Mouse (Mus musculus) cerebellum, adult 18-20 months (tissue): ENCODE results near the gene Syt16.

Experiments used
- DNase-seq, 2 experiments: peaks; one replicate each; pipeline ENCODE4 v3.0.0; 2021

The Syt16 gene

GRCm38 (mm10) chr12:74014739-74015270 lies 17.3 kb downstream of the Syt16 start:
- DNase-seq: peak; percentile 32 to 47

- no peak for DNase-seq
Measured at GRCm38 (mm10) chr12:74015491-74015890, 18.0 kb downstream of the Syt16 start.

GRCm38 (mm10) chr12:74023260-74023659 lies 25.8 kb downstream of the Syt16 start:
- no peak for DNase-seq

- no peak for DNase-seq
Measured at GRCm38 (mm10) chr12:74024912-74025311, 27.5 kb downstream of the Syt16 start.

GRCm38 (mm10) chr12:74043225-74043624 lies 45.8 kb downstream of the Syt16 start:
- no peak for DNase-seq

GRCm38 (mm10) chr12:74043755-74044154 lies 46.3 kb downstream of the Syt16 start:
- no peak for DNase-seq

- DNase-seq: no peak
Measured at GRCm38 (mm10) chr12:74044241-74044640, 46.8 kb downstream of the Syt16 start.

GRCm38 (mm10) chr12:74055336-74055931 lies 58.0 kb downstream of the Syt16 start:
- peak; percentile 22 to 34 for DNase-seq

GRCm38 (mm10) chr12:74056162-74056561 lies 58.7 kb downstream of the Syt16 start:
- no peak for DNase-seq

GRCm38 (mm10) chr12:74062547-74062946 lies 65.1 kb downstream of the Syt16 start:
- no peak for DNase-seq

GRCm38 (mm10) chr12:74068912-74069311 lies 71.5 kb downstream of the Syt16 start:
- DNase-seq: no peak

GRCm38 (mm10) chr12:74075590-74075989 lies 78.1 kb downstream of the Syt16 start:
- no peak for DNase-seq

- no peak for DNase-seq
Measured at GRCm38 (mm10) chr12:74076091-74076490, 78.6 kb downstream of the Syt16 start.

- DNase-seq: no peak
Measured at GRCm38 (mm10) chr12:74081122-74081521, 83.7 kb downstream of the Syt16 start.

- no peak for DNase-seq
Measured at GRCm38 (mm10) chr12:74084389-74084788, 86.9 kb downstream of the Syt16 start.

- DNase-seq: no peak
Measured at GRCm38 (mm10) chr12:74087086-74087485, 89.6 kb downstream of the Syt16 start.

GRCm38 (mm10) chr12:74089342-74090131 lies 92.1 kb downstream of the Syt16 start:
- DNase-seq: no peak

GRCm38 (mm10) chr12:74092546-74092945 lies 95.1 kb downstream of the Syt16 start:
- DNase-seq: no peak

- DNase-seq: no peak
Measured at GRCm38 (mm10) chr12:74093110-74093509, 95.6 kb downstream of the Syt16 start.

- no peak for DNase-seq
Measured at GRCm38 (mm10) chr12:74094701-74095100, 97.2 kb downstream of the Syt16 start.

- DNase-seq: no peak
Measured at GRCm38 (mm10) chr12:74098572-74099290, 101.3 kb downstream of the Syt16 start.

GRCm38 (mm10) chr12:74105811-74106513 lies 108.5 kb downstream of the Syt16 start:
- DNase-seq: no peak

- no peak for DNase-seq
Measured at GRCm38 (mm10) chr12:74108663-74109081, 111.2 kb downstream of the Syt16 start.
